Mouse (Mus musculus): Measurements from ENCODE around the gene Rab30. TPM values are rescaled to one million over a fixed set of nuclear protein-coding genes. Genes with fewer than 3 reads are reported as not detected.

Rab30 gene
- total and polyA plus RNA-seq, 2 experiments from 2014 or later: 6.1 to 7.3 TPM

DNA sequence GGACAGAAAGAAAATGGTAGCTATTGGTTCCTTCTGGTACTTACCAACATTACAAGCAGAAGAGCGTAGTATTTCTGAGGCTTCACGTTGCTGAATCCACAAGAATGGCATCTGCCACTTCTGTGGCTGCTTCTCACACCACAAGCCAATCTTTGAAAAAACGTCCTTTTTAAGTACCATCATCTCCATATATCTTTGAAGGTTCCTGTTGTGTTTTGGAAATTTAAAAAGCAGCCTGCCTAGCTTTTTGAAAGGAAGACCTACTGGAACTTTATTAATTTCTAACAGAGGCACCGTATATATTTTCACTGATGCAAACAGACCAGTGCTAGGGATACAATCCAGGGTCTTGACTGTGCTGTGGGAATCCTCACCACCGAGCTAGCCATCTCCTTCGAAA, 1.4 kb upstream of the Rab30 start:
- H3K4me1 ChIP-seq (ENCODE audit: control insufficient read depth, insufficient read depth): peaks cover 25% of the 10 kb centered on the region
- peak overlapping the region; percentile 95 for H3K9ac ChIP-seq (replicated peaks; ENCODE audit: low read depth, low read length)
- no peak overlapping the region for H3K27ac ChIP-seq (ENCODE audit: low read depth)
- TF ChIP-seq EP300 (IDR thresholded peaks at IDR 0.05; ENCODE audit: low read depth): no peak
- no peak for TF ChIP-seq CTCF (IDR thresholded peaks at IDR 0.05; ENCODE audit: low read depth)
- H3K36me3 ChIP-seq (replicated peaks; ENCODE audit: control insufficient read depth, insufficient read depth, low read length): peaks cover 5% of the 10 kb centered on the region
- WGBS: 36% methylated on average over 6 of the region's 6 CpGs
- DNase-seq (ENCODE audit: low spot score): no peak
- no peaks in the 10 kb centered on the region for H3K9me3 ChIP-seq (replicated peaks; ENCODE audit: control insufficient read depth, low read length)
- ATAC-seq (ENCODE audit: insufficient read depth, low read depth): no peak
- no peaks in the 10 kb centered on the region for H3K27me3 ChIP-seq (ENCODE audit: control insufficient read depth, insufficient read depth, low read length)
- H3K4me3 ChIP-seq (ENCODE audit: low read depth, low read length): peak overlapping the region; percentile 88
- peak overlapping the region; percentile 74 for H3K4me2 ChIP-seq (ENCODE audit: low read depth, low read length)

DNA sequence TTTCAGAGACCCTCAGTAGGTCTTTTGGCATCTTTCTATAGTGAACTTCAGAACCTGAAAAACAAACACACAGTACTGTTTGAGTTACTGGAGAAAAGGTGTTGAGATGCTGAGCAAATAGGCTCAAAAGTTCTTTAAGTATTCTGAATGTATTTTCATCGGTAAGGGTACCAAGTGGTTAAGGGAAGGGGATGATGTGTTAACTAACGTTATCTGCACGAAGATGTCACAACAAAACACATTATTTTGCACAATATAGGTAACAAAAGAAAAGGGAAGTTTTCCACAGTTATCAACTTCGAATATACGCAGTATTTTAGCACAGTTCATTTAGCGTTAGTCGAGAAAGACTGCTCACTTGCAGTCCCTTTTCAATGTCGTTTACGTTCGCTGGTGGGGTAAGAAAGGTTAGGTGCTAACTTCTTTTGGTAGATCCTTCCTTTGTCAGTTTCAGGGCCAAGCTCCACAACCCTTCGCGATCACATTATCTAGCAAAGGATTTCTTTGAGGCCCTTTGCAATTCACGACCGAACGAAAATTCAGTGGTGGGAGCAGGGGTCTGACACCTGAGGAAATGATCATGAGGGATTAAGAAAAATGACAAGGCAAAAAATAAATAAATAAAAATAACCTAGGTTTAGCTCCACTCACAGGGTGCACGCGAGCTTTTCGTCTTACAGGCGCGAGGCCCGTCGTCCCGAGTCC, 840 bp upstream of the Rab30 start:
- H3K27ac ChIP-seq (ENCODE audit: low read depth): peak overlapping the region; percentile 92
- H3K27me3 ChIP-seq (ENCODE audit: control insufficient read depth, insufficient read depth, low read length): no peaks in the 10 kb centered on the region
- ATAC-seq (ENCODE audit: insufficient read depth, low read depth) (no peak), DNase-seq (ENCODE audit: low spot score) (no peak)
- WGBS: under 1% methylated on average over 23 of the region's 23 CpGs
- peak overlapping the region; percentile 88 for H3K4me3 ChIP-seq (ENCODE audit: low read depth, low read length)
- H3K4me2 ChIP-seq (ENCODE audit: low read depth, low read length): peak overlapping the region; percentile 74
- TF ChIP-seq CTCF (IDR thresholded peaks at IDR 0.05; ENCODE audit: low read depth) (no peak), EP300 (IDR thresholded peaks at IDR 0.05; ENCODE audit: low read depth) (no peak)
- H3K36me3 ChIP-seq (replicated peaks; ENCODE audit: control insufficient read depth, insufficient read depth, low read length): peaks cover 5% of the 10 kb centered on the region
- no peaks in the 10 kb centered on the region for H3K9me3 ChIP-seq (replicated peaks; ENCODE audit: control insufficient read depth, low read length)
- H3K9ac ChIP-seq (replicated peaks; ENCODE audit: low read depth, low read length): peak overlapping the region; percentile 95
- peaks cover 25% of the 10 kb centered on the region for H3K4me1 ChIP-seq (ENCODE audit: control insufficient read depth, insufficient read depth)

DNA sequence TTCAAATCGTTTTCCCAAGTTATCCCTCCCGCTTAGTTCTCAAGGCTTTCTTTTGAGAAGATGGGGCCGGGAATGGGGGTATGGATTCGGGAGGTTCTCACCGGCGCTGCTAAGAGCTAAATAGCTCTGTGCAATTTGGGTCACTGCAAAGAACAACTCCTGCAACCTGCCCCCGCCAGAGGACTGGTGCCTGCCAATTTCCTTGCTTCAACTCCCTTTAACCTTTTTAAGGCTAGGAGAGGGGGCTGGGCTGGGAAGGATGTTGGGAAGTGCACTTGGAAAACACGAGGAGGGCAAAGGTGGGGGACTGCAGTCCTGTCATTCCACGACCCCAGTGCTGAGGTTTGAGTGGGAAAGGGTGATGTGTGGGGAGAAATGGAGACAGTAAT, 452 bp downstream of the Rab30 start:
- Histone ChIP-seq H3K9ac (replicated peaks; ENCODE audit: low read depth, low read length) (peak overlapping the region; percentile 42), H3K27me3 (ENCODE audit: control insufficient read depth, insufficient read depth, low read length) (no peaks in the 10 kb centered on the region), H3K4me2 (ENCODE audit: low read depth, low read length) (peak overlapping the region; percentile 74), H3K9me3 (replicated peaks; ENCODE audit: control insufficient read depth, low read length) (no peaks in the 10 kb centered on the region), H3K4me1 (ENCODE audit: control insufficient read depth, insufficient read depth) (peaks cover 25% of the 10 kb centered on the region), H3K27ac (ENCODE audit: low read depth) (peak overlapping the region; percentile 61), H3K36me3 (replicated peaks; ENCODE audit: control insufficient read depth, insufficient read depth, low read length) (peaks cover 2% of the 10 kb centered on the region), H3K4me3 (ENCODE audit: low read depth, low read length) (peak overlapping the region; percentile 88)
- ATAC-seq (ENCODE audit: insufficient read depth, low read depth): no peak; the same call in 1 of the 2 replicates
- WGBS: 0% methylated on average over 9 of the region's 9 CpGs
- no peak for TF ChIP-seq EP300 (IDR thresholded peaks at IDR 0.05; ENCODE audit: low read depth)
- no peak for TF ChIP-seq CTCF (IDR thresholded peaks at IDR 0.05; ENCODE audit: low read depth)
- peak; percentile 32 for DNase-seq (ENCODE audit: low spot score)

DNA sequence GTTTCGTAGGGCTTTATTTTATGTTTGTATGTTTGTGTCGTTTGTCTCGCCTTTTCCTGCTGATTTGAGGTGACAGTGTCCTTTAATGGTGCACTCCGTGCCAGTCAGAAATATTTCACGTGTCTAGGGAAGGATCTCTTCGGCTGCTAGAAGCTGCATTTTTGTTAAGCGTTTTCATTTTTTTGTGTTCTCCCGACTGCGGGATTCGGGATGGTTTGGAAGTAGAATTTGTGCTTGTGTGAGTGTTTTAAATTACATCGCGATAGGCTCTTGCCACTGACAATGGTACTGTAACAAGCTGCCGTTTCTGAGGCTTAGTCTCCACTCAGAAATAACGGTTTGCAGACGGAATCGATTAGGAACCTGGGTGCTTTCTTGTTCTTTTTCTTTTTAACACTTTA, 938 bp downstream of the Rab30 start:
- H3K9me3 ChIP-seq (replicated peaks; ENCODE audit: control insufficient read depth, low read length): no peaks in the 10 kb centered on the region
- DNase-seq (ENCODE audit: low spot score) (no peak), ATAC-seq (ENCODE audit: insufficient read depth, low read depth) (no peak)
- no peak for TF ChIP-seq EP300 (IDR thresholded peaks at IDR 0.05; ENCODE audit: low read depth)
- TF ChIP-seq CTCF (IDR thresholded peaks at IDR 0.05; ENCODE audit: low read depth): no peak
- H3K4me2 ChIP-seq (ENCODE audit: low read depth, low read length): peak overlapping the region; percentile 74
- WGBS: under 1% methylated on average over 16 of the region's 16 CpGs
- peak overlapping the region; percentile 88 for H3K4me3 ChIP-seq (ENCODE audit: low read depth, low read length)
- peak overlapping the region; percentile 42 for H3K9ac ChIP-seq (replicated peaks; ENCODE audit: low read depth, low read length)
- H3K27me3 ChIP-seq (ENCODE audit: control insufficient read depth, insufficient read depth, low read length): no peaks in the 10 kb centered on the region
- H3K36me3 ChIP-seq (replicated peaks; ENCODE audit: control insufficient read depth, insufficient read depth, low read length): no peaks in the 10 kb centered on the region; the same call in 1 of the 2 replicates
- H3K27ac ChIP-seq (ENCODE audit: low read depth): peak overlapping the region; percentile 61; the same call in 1 of the 2 replicates
- peaks cover 25% of the 10 kb centered on the region for H3K4me1 ChIP-seq (ENCODE audit: control insufficient read depth, insufficient read depth)

DNA sequence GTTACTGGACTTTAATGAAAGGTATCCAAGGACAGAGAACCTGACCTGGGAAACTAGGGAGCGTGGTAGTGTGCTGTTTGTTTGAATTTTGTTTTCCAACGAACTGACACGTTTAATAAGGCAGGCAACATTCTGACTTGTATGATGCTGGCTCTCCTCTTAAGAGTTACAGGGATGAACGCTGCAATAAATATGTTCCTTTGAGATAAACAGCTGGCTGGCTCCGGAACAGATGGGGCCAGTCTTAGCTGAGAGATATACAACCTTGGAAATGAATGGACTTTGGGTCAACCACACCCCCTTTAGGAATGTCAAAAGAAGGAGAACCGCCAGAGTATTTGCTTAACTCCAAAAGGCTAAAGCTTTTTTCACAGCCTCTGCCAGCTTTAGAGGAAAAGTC, 1.4 kb downstream of the Rab30 start:
- Histone ChIP-seq H3K4me3 (ENCODE audit: low read depth, low read length) (peak overlapping the region; percentile 88), H3K27me3 (ENCODE audit: control insufficient read depth, insufficient read depth, low read length) (no peaks in the 10 kb centered on the region), H3K27ac (ENCODE audit: low read depth) (no peak overlapping the region), H3K4me1 (ENCODE audit: control insufficient read depth, insufficient read depth) (peaks cover 25% of the 10 kb centered on the region), H3K9me3 (replicated peaks; ENCODE audit: control insufficient read depth, low read length) (no peaks in the 10 kb centered on the region), H3K9ac (replicated peaks; ENCODE audit: low read depth, low read length) (peak overlapping the region; percentile 42; the same call in 1 of the 2 replicates), H3K36me3 (replicated peaks; ENCODE audit: control insufficient read depth, insufficient read depth, low read length) (no peaks in the 10 kb centered on the region; the same call in 1 of the 2 replicates), H3K4me2 (ENCODE audit: low read depth, low read length) (peak overlapping the region; percentile 74)
- TF ChIP-seq CTCF (IDR thresholded peaks at IDR 0.05; ENCODE audit: low read depth) (no peak), EP300 (IDR thresholded peaks at IDR 0.05; ENCODE audit: low read depth) (no peak)
- DNase-seq (ENCODE audit: low spot score) (peak; percentile 38), ATAC-seq (ENCODE audit: insufficient read depth, low read depth) (no peak)
- 2% methylated on average over 6 of the region's 6 CpGs for WGBS
